Mouse (Mus musculus) myocyte (in vitro differentiated cells): Measurements from ENCODE around the gene Fbxo33.

Experiments used
- CEBPB ChIP-seq: IDR thresholded peaks from 2 replicates; pipeline ENCODE4 v1.6.1; 2011; ENCODE audit warnings: mild to moderate bottlenecking, moderate library complexity; ENCODE audit not compliant: poor library complexity, insufficient read depth, severe bottlenecking
- E2F4 ChIP-seq: IDR thresholded peaks from one replicate; pipeline ENCODE4 v1.6.1; 2011; ENCODE audit warnings: mild to moderate bottlenecking, control low read depth, moderate library complexity; ENCODE audit not compliant: insufficient read depth
- MAX ChIP-seq: IDR thresholded peaks from one replicate; pipeline ENCODE4 v1.6.1; 2011; ENCODE audit warnings: low read depth, mild to moderate bottlenecking, control low read depth
- MYOD1 ChIP-seq, 3 experiments: IDR thresholded peaks; one replicate each; pipeline ENCODE4 v1.6.1; 2011; ENCODE audit warnings: control low read depth in 2 of 3, low read depth in 2 of 3, mild to moderate bottlenecking in 2 of 3, moderate library complexity in 1 of 3; ENCODE audit not compliant: insufficient read length in 2 of 3, control insufficient read depth in 1 of 3
- MYOG ChIP-seq, 3 experiments: IDR thresholded peaks; one replicate each; pipeline ENCODE4 v1.6.1; 2011; ENCODE audit warnings: control low read depth in 2 of 3, low read depth in 2 of 3, mild to moderate bottlenecking in 2 of 3; ENCODE audit not compliant: insufficient read length in 2 of 3, control insufficient read depth in 1 of 3, insufficient read depth in 1 of 3
- POLR2A ChIP-seq: IDR thresholded peaks from one replicate; pipeline ENCODE4 v1.6.1; 2011; ENCODE audit warnings: low read depth, mild to moderate bottlenecking, control low read depth, moderate library complexity; ENCODE audit not compliant: insufficient read length
- POLR2AphosphoS2 ChIP-seq: IDR thresholded peaks from one replicate; pipeline ENCODE4 v1.6.1; 2011; ENCODE audit warnings: low read depth, control low read depth; ENCODE audit not compliant: insufficient read length
- SRF ChIP-seq: IDR thresholded peaks from one replicate; pipeline ENCODE4 v1.6.1; 2011; ENCODE audit warnings: low read depth; ENCODE audit not compliant: control insufficient read depth, insufficient read length
- TCF12 ChIP-seq: IDR thresholded peaks from one replicate; pipeline ENCODE4 v1.6.1; 2011; ENCODE audit warnings: mild to moderate bottlenecking, control low read depth; ENCODE audit not compliant: poor library complexity, insufficient read depth, severe bottlenecking
- TCF3 ChIP-seq: IDR thresholded peaks from one replicate; pipeline ENCODE4 v1.6.1; 2011; ENCODE audit warnings: low read depth, control low read depth; ENCODE audit not compliant: insufficient read length
- USF1 ChIP-seq: IDR thresholded peaks from one replicate; pipeline ENCODE4 v1.6.1; 2011; ENCODE audit warnings: low read depth, mild to moderate bottlenecking, control low read depth, moderate library complexity

GRCm38 (mm10) chr12:59217331-59217730 is 2.2 kb downstream of the Fbxo33 start:
- TF ChIP-seq POLR2A (no peak), USF1 (no peak), E2F4 (no peak), TCF12 (no peak), POLR2AphosphoS2 (no peak), CEBPB (no peak), MYOG (IDR thresholded peaks at IDR 0.05; ENCODE audit: control insufficient read depth in 1 of 3, insufficient read depth in 1 of 3, insufficient read length in 2 of 3, low read depth in 2 of 3) (no peak), SRF (no peak), MAX (no peak), MYOD1 (IDR thresholded peaks at IDR 0.05; ENCODE audit: control insufficient read depth in 1 of 3, insufficient read length in 2 of 3, low read depth in 2 of 3) (no peak), TCF3 (no peak)
